Mouse (Mus musculus): ENCODE results near the gene Il17rd.

Il17rd gene

GRCm38 (mm10) chr14:27038783-27039182 lies at the start of gene Il17rd:
Gene Il17rd, plus strand, starts transcription at chr14:27038941.
- peak; percentile 86 for DNase-seq (ENCODE audit: low spot score)

DNA sequence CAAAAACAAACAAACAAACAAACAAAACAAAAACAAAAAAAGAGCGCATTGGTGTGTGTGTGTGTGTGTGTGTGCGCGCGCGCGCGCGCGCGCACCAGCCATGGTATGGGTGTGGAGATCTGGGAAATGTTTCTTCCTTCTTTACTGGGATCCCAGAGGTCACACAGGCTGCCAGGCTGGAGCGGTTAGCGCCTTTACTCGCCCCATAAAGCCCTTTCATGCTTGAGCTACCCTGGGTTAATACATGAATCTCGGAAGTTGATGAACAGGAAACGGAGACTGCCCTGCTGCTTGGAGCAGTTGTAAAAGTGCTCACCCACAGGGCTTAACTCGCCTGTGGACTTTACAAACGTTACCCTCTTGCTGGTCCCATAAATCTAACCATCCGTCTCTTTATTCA lies 47.1 kb upstream of the Il17rd start:
- no peak for DNase-seq (ENCODE audit: low spot score)

DNA sequence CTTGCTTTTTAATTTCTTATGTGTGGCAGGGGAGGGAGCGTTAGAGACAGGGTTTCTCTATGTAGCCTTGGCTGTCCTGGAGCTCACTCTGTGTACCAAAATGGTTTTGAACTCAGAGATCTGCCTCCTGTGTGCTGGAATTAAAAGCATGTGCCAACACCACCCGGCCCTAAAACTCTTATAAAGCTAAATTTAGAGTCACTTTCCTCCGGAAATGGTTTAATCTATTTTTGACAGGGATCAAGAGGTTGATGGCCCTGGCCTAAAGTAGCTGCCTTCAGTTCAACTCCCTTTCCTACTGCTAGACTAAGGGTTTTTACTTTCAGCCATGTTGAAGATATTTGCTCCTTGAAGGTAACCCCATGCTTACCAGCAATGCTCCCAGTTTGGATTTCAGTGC lies 45.3 kb upstream of the Il17rd start:
- no peak for DNase-seq (ENCODE audit: low spot score)

- DNase-seq (ENCODE audit: low spot score): peak; percentile 25
Observed at GRCm38 (mm10) chr14:26994211-26994741, 44.5 kb upstream of the Il17rd start, which contains the start of gene Hesx1. Gene Hesx1, plus strand, starts transcription at chr14:26994416.

DNA sequence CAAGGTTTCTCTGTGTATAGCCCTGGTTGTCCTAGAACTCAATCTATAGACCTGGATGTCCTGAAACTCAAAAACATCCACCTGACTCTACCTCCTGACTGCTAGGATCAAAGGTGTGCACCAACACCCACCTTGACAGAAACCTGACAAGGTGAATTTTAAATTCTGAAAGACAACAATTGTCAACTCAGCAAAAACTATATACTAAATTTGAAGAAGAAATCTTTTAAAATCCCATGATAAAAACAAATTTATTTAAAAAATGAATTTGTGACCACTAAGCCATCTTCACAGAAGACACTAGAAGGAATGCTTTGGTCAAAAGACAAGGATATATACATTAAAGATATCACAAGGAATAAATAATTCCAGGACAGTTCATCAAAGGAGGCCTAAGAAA lies 42.5 kb upstream of the Il17rd start:
- DNase-seq (ENCODE audit: low spot score): no peak

GRCm38 (mm10) chr14:27000386-27000785 lies 38.4 kb upstream of the Il17rd start:
- DNase-seq (ENCODE audit: low spot score): no peak

DNA sequence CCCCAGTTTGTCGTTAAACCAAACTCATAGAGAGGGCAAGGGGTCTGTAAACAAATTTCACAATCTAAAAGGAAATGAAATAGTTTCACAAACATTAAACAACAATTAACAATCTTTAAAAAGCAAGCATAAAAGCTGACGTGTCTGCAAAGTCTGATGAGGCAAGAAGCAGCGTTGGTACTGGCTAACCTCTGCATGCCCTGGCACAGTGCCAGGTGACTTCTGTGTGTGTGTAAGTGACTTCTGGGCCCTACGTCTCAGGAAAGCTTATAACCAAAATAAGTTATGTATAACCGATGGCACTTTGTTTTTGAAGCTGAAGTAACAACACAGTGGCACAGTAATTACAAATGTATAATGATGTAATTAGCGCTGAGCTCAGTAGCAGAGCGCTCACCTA lies 33.8 kb upstream of the Il17rd start:
- DNase-seq (ENCODE audit: low spot score): no peak

GRCm38 (mm10) chr14:27005937-27006336 lies 32.8 kb upstream of the Il17rd start:
- no peak for DNase-seq (ENCODE audit: low spot score)

- DNase-seq (ENCODE audit: low spot score): no peak
Observed at GRCm38 (mm10) chr14:27011561-27011960, 27.2 kb upstream of the Il17rd start.

DNA sequence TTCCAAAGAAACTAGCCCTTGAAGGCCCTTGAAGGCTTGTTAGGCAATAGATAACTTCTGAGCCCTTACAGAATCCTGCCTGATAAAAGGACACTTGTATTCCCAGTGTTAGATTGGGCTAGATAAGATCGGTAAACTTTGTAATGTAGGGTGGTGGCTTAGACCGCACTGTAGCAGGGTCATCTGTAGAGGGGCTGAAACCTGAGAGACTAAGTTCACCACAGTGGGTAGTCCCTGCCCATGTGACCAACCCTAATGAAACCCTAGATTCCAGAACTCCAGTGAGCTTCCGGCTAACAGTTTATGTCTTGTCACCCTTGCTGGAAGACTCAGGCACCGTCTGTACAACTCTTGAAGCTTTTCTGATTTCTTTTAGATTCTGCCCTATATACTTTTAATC lies 25.1 kb upstream of the Il17rd start:
- no peak for DNase-seq (ENCODE audit: low spot score)

DNA sequence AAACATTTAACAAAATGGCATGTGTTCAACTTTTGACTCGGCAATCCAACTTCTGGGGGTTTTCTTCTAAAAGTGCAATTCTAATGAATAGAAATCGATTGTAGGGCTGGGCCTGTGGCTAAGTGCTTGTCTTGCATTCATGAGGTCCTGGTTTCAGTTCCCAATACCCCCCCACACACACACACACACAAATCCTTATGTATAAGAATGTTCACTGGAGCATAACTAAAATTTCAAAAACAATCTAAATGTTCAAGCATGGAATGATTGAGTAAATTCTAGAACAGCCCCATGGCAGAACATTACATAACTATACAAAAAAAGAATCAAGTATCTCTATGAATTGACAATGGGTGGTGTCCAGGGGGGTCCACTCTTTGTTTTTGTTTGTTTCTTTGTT lies 20.8 kb upstream of the Il17rd start:
- no peak for DNase-seq (ENCODE audit: low spot score)

DNA sequence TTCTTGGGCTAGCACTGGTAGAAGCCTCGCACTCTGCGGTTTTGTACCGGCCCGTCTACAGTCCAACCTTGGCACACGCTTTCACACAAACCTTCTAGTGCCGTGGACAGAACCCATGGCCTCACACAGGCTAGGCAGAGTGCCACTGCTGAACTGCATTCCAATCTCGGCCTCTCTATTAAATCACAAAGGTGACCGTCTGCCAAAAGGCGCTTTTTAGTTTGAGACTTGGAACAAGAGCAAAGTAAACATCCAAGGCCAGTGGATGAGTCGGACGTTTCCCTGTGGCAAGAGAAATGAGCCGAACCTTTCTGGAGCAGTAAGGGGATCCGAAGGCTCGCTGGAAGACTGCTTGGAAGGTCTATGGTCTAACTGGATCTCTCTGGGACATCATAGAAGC lies 18.9 kb upstream of the Il17rd start:
- DNase-seq (ENCODE audit: low spot score): no peak

GRCm38 (mm10) chr14:27022876-27023275 lies 15.9 kb upstream of the Il17rd start:
- peak; percentile 46 for DNase-seq (ENCODE audit: low spot score)

DNA sequence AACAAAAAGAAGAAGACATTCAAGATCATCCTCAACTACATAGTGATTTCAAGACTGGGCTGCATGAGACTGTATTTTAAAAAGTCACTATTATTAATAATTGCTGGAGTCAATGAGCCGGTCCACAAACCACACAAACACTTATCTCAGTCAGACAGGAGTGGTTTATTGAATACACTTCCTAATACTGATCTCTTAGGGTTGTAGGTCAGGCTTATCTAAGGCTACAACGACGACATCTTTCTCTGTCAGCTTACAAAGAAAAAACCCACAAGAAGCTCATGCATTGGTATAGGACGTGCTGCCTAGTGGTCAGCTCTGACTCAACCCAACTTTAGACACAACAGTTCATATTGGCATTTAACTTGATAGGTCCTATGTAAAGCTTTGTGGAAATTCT lies 14.1 kb upstream of the Il17rd start:
- DNase-seq (ENCODE audit: low spot score): no peak

- peak; percentile 38 for DNase-seq (ENCODE audit: low spot score)
Observed at GRCm38 (mm10) chr14:27029771-27030173, 9.0 kb upstream of the Il17rd start.

DNA sequence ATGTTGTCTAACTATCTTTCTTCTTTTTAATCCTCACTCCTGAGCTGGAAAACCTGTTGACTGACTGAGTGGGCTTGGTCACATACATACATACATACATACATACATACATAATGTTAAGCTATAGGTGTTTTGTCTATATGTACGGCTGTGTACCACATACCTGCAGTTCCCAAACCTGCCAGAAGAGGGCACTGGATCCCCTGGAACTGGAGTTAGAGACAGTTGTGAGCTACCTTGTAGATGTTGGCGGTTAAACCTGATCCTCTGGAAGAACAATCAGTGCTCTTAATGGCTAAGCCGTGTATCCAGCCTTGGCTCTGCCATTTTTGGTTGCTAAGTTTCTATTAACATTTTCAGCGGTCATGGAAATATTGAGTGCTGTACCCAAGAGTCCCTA lies 7.6 kb upstream of the Il17rd start:
- DNase-seq (ENCODE audit: low spot score): peak; percentile 77

GRCm38 (mm10) chr14:27037513-27037912 lies 1.2 kb upstream of the Il17rd start:
- DNase-seq (ENCODE audit: low spot score): no peak

DNA sequence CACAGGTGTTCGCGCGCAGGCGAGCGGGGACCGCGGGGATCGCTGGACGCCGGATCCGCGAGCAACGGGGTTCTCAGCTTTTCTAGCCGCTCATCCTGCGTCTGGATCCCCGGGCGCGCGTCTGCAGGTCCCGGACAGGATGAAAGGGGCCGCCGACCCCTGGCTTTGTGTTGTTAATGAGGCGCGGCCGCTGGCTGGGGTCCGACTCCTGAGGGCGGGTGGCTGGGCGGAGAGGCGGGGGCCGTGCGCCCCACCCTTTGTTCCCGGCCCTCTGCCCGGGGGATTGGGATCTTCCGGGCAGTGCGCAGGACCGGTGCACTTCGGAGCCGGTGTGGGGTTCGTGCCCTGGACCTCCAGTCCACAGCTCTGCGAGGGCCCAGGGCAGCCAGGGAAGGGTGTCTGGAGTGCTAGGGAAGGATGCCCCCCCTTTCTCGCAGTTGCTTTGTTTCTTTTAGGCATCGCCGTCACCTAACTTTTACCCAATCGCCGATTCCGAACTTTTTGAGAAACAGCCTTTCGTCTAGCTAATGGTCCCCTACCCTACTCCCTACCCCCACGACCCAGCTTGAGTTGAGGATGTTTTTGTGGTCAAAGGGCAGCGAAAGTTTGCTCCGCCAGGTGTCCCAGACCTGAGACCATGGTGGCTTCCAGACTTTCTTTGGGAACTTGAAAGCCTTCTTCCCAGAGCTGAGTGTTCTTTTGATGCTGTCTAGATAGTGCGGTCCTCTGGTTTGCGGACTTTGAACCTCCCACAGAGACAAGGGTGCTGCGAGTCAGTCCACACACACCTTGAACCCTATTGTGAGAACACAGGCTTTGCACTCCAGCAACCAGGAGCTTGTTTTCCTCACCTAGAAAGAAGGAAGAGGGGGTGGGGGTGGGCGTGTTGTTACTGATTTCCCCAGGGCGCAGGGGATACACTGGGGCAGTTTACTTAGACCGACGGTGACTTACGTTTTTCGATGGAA lies 824 bp downstream of the Il17rd start:
- peak; percentile 41 for DNase-seq (ENCODE audit: low spot score)

DNA sequence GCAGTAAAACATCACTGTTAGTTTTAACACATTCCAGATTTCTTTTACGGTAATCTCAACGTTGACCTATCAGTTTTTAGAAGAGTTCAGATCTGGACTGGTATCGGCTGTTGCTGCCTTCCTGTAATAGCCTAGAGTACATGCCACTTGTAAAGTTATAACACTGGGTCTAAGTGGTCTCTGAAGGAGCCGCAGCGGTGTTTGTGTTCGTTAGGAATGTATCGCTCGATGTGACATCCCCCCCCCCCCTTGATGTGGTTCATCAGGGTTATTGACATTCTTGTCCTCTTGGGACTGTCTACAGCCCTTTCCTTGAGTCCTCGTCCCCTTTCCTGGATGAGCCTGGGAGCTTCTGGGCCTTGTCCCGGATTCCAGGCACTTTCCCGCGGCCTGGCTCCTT lies 1.7 kb downstream of the Il17rd start:
- no peak for DNase-seq (ENCODE audit: low spot score)

- DNase-seq (ENCODE audit: low spot score): no peak
Observed at GRCm38 (mm10) chr14:27042280-27042983, 3.7 kb downstream of the Il17rd start.

GRCm38 (mm10) chr14:27043416-27043815 lies 4.7 kb downstream of the Il17rd start:
- no peak for DNase-seq (ENCODE audit: low spot score)

- DNase-seq (ENCODE audit: low spot score): no peak
Observed at GRCm38 (mm10) chr14:27044221-27044966, 5.7 kb downstream of the Il17rd start.
